Mouse (Mus musculus) MEL (cell line): ENCODE measurements at regions not wholly inside any gene's neighbourhood (a gene's known extent, or its start where the extent isn't known, plus 50 kb on each side); places are given as distances from the start of the nearest gene placed in this dataset.

ENCODE experiments used
- EP300 ChIP-seq, 2 experiments: IDR thresholded peaks; 2 replicates each; pipeline ENCODE4 v1.6.1; 2011; ENCODE audit warnings: improper control_type of control experiment in 2 of 2, low read length in 2 of 2, low read depth in 1 of 2, mild to moderate bottlenecking in 1 of 2
- HCFC1 ChIP-seq: IDR thresholded peaks from 2 replicates; pipeline ENCODE4 v1.6.1; 2012; ENCODE audit warnings: low read depth, mild to moderate bottlenecking, inconsistent platforms, low read length, improper control_type of control experiment, moderate library complexity
- MEF2A ChIP-seq: IDR thresholded peaks from 2 replicates; pipeline ENCODE4 v1.6.1; 2014; ENCODE audit warnings: low read depth, mild to moderate bottlenecking, inconsistent platforms, low read length, improper control_type of control experiment; ENCODE audit not compliant: poor library complexity, insufficient replicate concordance, severe bottlenecking; ENCODE audit errors: extremely low read depth
- NRF1 ChIP-seq: IDR thresholded peaks from 2 replicates; pipeline ENCODE4 v1.6.1; 2014; ENCODE audit warnings: low read depth, mild to moderate bottlenecking, inconsistent platforms, low read length, improper control_type of control experiment, moderate library complexity; ENCODE audit not compliant: poor library complexity, insufficient read depth, severe bottlenecking
- RAD21 ChIP-seq: IDR thresholded peaks from 2 replicates; pipeline ENCODE4 v1.6.1; 2011; ENCODE audit warnings: mild to moderate bottlenecking, low read depth, low read length, improper control_type of control experiment
- SIN3A ChIP-seq: IDR thresholded peaks from 2 replicates; pipeline ENCODE4 v1.6.1; 2012; ENCODE audit warnings: low read length, improper control_type of control experiment, inconsistent platforms
- TAL1 ChIP-seq: IDR thresholded peaks from 2 replicates; pipeline ENCODE4 v1.6.1; 2012; ENCODE audit warnings: mild to moderate bottlenecking, inconsistent platforms, low read length, moderate library complexity, mixed read lengths
- ZC3H11A ChIP-seq: IDR thresholded peaks from 2 replicates; pipeline ENCODE4 v1.6.1; 2012; ENCODE audit warnings: low read depth, mild to moderate bottlenecking, inconsistent platforms, low read length, improper control_type of control experiment
- ZMIZ1 ChIP-seq: IDR thresholded peaks from 2 replicates; pipeline ENCODE4 v1.6.1; 2012; ENCODE audit warnings: low read depth, mild to moderate bottlenecking, inconsistent platforms, low read length, improper control_type of control experiment, moderate library complexity

DNA sequence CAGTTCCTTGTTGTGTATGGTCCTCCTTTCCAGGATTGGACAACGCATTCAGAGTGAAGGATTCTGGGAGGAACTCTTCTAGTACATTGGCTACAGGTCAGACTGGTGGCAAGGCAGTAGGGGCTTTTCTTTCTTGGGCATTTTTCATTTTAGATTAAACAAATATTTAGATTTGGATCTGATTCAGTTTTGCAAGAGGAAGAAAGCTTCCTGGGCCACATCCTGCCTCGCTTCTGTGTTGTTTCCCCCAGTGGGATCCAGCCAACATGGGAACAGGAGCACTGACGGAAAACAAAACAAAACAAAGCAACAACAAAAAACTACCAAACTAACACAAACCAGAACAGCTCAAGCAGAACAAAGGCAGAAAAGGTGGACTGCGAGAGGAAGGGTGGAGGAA, 60.8 kb downstream of the Nxnl2 start:
- TF ChIP-seq NRF1 (no peak), TAL1 (no peak), ZMIZ1 (no peak), SIN3A (no peak), MEF2A (no peak), HCFC1 (no peak), EP300 (IDR thresholded peaks at IDR 0.05; ENCODE audit: low read depth in 1 of 2, low read length in 2 of 2) (no peak), RAD21 (no peak), ZC3H11A (no peak)
